Mouse (Mus musculus) gastrocnemius, adult 2 months (tissue): ENCODE measurements around the gene Cavin4. TPM values are rescaled to one million over a fixed set of nuclear protein-coding genes. Genes with fewer than 3 reads are reported as not detected.

Experiments
- DNase-seq: peaks from one replicate; pipeline ENCODE4 v3.0.0; 2022
- H3K27ac ChIP-seq: fragments of 200-600 bp; 2 replicates; pipeline ENCODE4 v1.8.1; 2022; ENCODE audit warnings: mild to moderate bottlenecking
- H3K4me3 ChIP-seq: fragments of 200-600 bp; 2 replicates; pipeline ENCODE4 v1.8.1; 2022; ENCODE audit warnings: mild to moderate bottlenecking, moderate library complexity
- CTCF ChIP-seq: fragments of 200-600 bp; IDR thresholded peaks from 2 replicates; pipeline ENCODE4 v1.8.1; 2022; ENCODE audit warnings: antibody characterized with exemption, mild to moderate bottlenecking, moderate library complexity
- intact Hi-C: fragments of 180-260 bp; cut with DNase I; formaldehyde crosslinking; loops from one replicate; pipeline ENCODE4 v1.15.1; 2025
- total RNA-seq, 2 experiments: library from RNA; stranded (reverse); gene quantifications; 2 replicates each; pipeline ENCODE4 v1.2.3; 2021

The Cavin4 gene
- total RNA-seq, 2 experiments from 2014 or later, result 116 to 159 TPM

GRCm38 (mm10) chr4:48696706-48697105 is 33.4 kb downstream of the Cavin4 start:
- DNase-seq, result no peak
- no peak overlapping the region for H3K4me3 ChIP-seq
- intact Hi-C loops, result loop anchor here (1.0 to 10.0 kb wide), 2 partner anchors 57 to 628 kb away; no protein-coding TSS in a partner anchor
- TF ChIP-seq CTCF, result no peak
- no peak overlapping the region for H3K27ac ChIP-seq

- Histone ChIP-seq H3K4me3 (no peak overlapping the region), H3K27ac (no peak overlapping the region)
- DNase-seq, result no peak
- intact Hi-C loops, result loop anchor here (10.0 kb wide), 1 partner anchor 627 kb away; no protein-coding TSS in a partner anchor
- no peak for TF ChIP-seq CTCF
Measured at GRCm38 (mm10) chr4:48697302-48697701, 34.0 kb downstream of the Cavin4 start.

GRCm38 (mm10) chr4:48715865-48716650 is 52.7 kb downstream of the Cavin4 start:
- intact Hi-C loops, result no loop called here

GRCm38 (mm10) chr4:48716817-48717216 is 53.5 kb downstream of the Cavin4 start:
- TF ChIP-seq CTCF, result no peak
- no peak overlapping the region for H3K4me3 ChIP-seq
- intact Hi-C loops, result no loop called here
- H3K27ac ChIP-seq, result no peak overlapping the region
- DNase-seq, result no peak

More at GRCm38 (mm10) chr4:48715865-48716650, 52.7 kb downstream of the Cavin4 start:
- no peak for DNase-seq
- Histone ChIP-seq H3K4me3 (no peak overlapping the region), H3K27ac (no peak overlapping the region)
- TF ChIP-seq CTCF, result no peak

Other genes starting within 250 kb of the Cavin4 start
- 10 to 100 TPM; 11.6 to 11.7 TPM for gene Tex10, start 190.1 kb upstream of the Cavin4 start, total RNA-seq
- 10 to 100 TPM; 13.9 to 20.1 TPM for gene Msantd3, start 123.6 kb upstream of the Cavin4 start, total RNA-seq
- gene Tmeff1, start 78.3 kb upstream of the Cavin4 start, total RNA-seq, result under 1 TPM; 0.38 to 0.98 TPM